Mouse (Mus musculus): ENCODE measurements around the gene Triobp. TPM values are rescaled to one million over a fixed set of nuclear protein-coding genes. Genes with fewer than 3 reads are reported as not detected.

The Triobp gene
- polyA plus RNA-seq, 1 experiment from 2014 or later: 42.0 TPM

- H3K27me3 ChIP-seq (replicated peaks): no peaks in the 10 kb centered on the region; the same call in 1 of the 2 replicates
- H3K4me1 ChIP-seq: peaks cover 32% of the 10 kb centered on the region
- 0 out of 2 replicates have a peak, but pooled peaks cover 4% of the 10 kb centered on the region for H3K36me3 ChIP-seq
- no peaks in the 10 kb centered on the region for H3K9me3 ChIP-seq
- H3K4me2 ChIP-seq (replicated peaks): peak overlapping the region; percentile 55
- no peak overlapping the region for H3K27ac ChIP-seq
- peak overlapping the region; percentile 44; the same call in 1 of the 2 replicates for H3K9ac ChIP-seq
- ATAC-seq (ENCODE audit: low FRiP score, low read depth): no peak
- WGBS: 23% methylated on average over 15 of the region's 15 CpGs
- peak overlapping the region; percentile 22 for H3K4me3 ChIP-seq
These were observed 20.3 kb upstream of the Triobp start for GRCm38 (mm10) chr15:78927021-78927787.

GRCm38 (mm10) chr15:78927788-78928457 lies 19.6 kb upstream of the Triobp start:
- Histone ChIP-seq H3K9ac (peak overlapping the region; percentile 44; the same call in 1 of the 2 replicates), H3K27ac (no peak overlapping the region), H3K4me2 (replicated peaks) (peak overlapping the region; percentile 55), H3K9me3 (no peaks in the 10 kb centered on the region), H3K4me1 (peaks cover 32% of the 10 kb centered on the region), H3K36me3 (0 out of 2 replicates have a peak, but pooled peaks cover 4% of the 10 kb centered on the region), H3K4me3 (peak overlapping the region; percentile 22), H3K27me3 (replicated peaks) (no peaks in the 10 kb centered on the region; the same call in 1 of the 2 replicates)
- ATAC-seq (ENCODE audit: low FRiP score, low read depth): peak; percentile 42; the same call in 1 of the 2 replicates
- WGBS: under 1% methylated on average over 35 of the region's 35 CpGs

- ATAC-seq (ENCODE audit: low FRiP score, low read depth): no peak
- Histone ChIP-seq H3K27ac (no peak overlapping the region), H3K4me3 (0 out of 2 replicates have a peak overlapping the region, but pooled peaks have one; percentile 0)
These were observed 19.0 kb upstream of the Triobp start for GRCm38 (mm10) chr15:78928539-78928938.

GRCm38 (mm10) chr15:78930192-78930706 lies 17.3 kb upstream of the Triobp start:
- no peak for ATAC-seq (ENCODE audit: low FRiP score, low read depth)
- no peak overlapping the region for H3K27ac ChIP-seq
- 94% methylated on average over 6 of the region's 6 CpGs for WGBS

More at GRCm38 (mm10) chr15:78928539-78928938, 19.0 kb upstream of the Triobp start:
- 0 out of 2 replicates have a peak, but pooled peaks cover 4% of the 10 kb centered on the region for H3K36me3 ChIP-seq
- WGBS: 48% methylated on average over 8 of the region's 8 CpGs
- peak overlapping the region; percentile 55 for H3K4me2 ChIP-seq (replicated peaks)
- H3K4me1 ChIP-seq: peaks cover 32% of the 10 kb centered on the region
- no peaks in the 10 kb centered on the region; the same call in 1 of the 2 replicates for H3K27me3 ChIP-seq (replicated peaks)
- H3K9ac ChIP-seq: 0 out of 2 replicates have a peak overlapping the region, but pooled peaks have one; percentile 44
- no peaks in the 10 kb centered on the region for H3K9me3 ChIP-seq

GRCm38 (mm10) chr15:78930801-78931426 lies 16.6 kb upstream of the Triobp start:
- no peaks in the 10 kb centered on the region; the same call in 1 of the 2 replicates for H3K27me3 ChIP-seq (replicated peaks)

More at GRCm38 (mm10) chr15:78930192-78930706, 17.3 kb upstream of the Triobp start:
- H3K27me3 ChIP-seq (replicated peaks): no peaks in the 10 kb centered on the region; the same call in 1 of the 2 replicates
- H3K4me3 ChIP-seq: no peak overlapping the region
- H3K4me1 ChIP-seq: peaks cover 33% of the 10 kb centered on the region
- no peaks in the 10 kb centered on the region for H3K9me3 ChIP-seq
- H3K9ac ChIP-seq: no peak overlapping the region
- H3K4me2 ChIP-seq (replicated peaks): no peak overlapping the region
- H3K36me3 ChIP-seq: 0 out of 2 replicates have a peak, but pooled peaks cover 4% of the 10 kb centered on the region

GRCm38 (mm10) chr15:78931577-78931976 lies 15.9 kb upstream of the Triobp start:
- 26% methylated on average over 3 of the region's 3 CpGs for WGBS
- Histone ChIP-seq H3K4me1 (peaks cover 32% of the 10 kb centered on the region), H3K4me2 (replicated peaks) (no peak overlapping the region), H3K9me3 (no peaks in the 10 kb centered on the region), H3K4me3 (no peak overlapping the region), H3K36me3 (peaks cover 7% of the 10 kb centered on the region; the same call in 1 of the 2 replicates), H3K27ac (no peak overlapping the region), H3K9ac (no peak overlapping the region), H3K27me3 (replicated peaks) (no peaks in the 10 kb centered on the region; the same call in 1 of the 2 replicates)
- no peak for ATAC-seq (ENCODE audit: low FRiP score, low read depth)

More at GRCm38 (mm10) chr15:78930801-78931426, 16.6 kb upstream of the Triobp start:
- Histone ChIP-seq H3K9ac (no peak overlapping the region), H3K4me2 (replicated peaks) (no peak overlapping the region), H3K9me3 (no peaks in the 10 kb centered on the region), H3K36me3 (0 out of 2 replicates have a peak, but pooled peaks cover 4% of the 10 kb centered on the region), H3K4me3 (no peak overlapping the region), H3K4me1 (peaks cover 33% of the 10 kb centered on the region), H3K27ac (no peak overlapping the region)
- 92% methylated on average over 7 of the region's 7 CpGs for WGBS
- ATAC-seq (ENCODE audit: low FRiP score, low read depth): no peak

GRCm38 (mm10) chr15:78934784-78935320 lies 12.7 kb upstream of the Triobp start, which contains the start of gene Nol12:
Gene Nol12 (plus strand): TSS chr15:78934933.
- Histone ChIP-seq H3K27me3 (replicated peaks) (no peaks in the 10 kb centered on the region), H3K4me1 (peaks cover 13% of the 10 kb centered on the region), H3K9ac (peak within 1 kb of the TSS; percentile 73), H3K36me3 (peaks cover 35% of the 10 kb centered on the region), H3K27ac (peak within 1 kb of the TSS; percentile 26; the same call in 1 of the 2 replicates), H3K4me3 (peak within 1 kb of the TSS; percentile 79), H3K9me3 (no peaks in the 10 kb centered on the region), H3K4me2 (replicated peaks) (peak within 1 kb of the TSS; percentile 79)
- peak; percentile 87 for ATAC-seq (ENCODE audit: low FRiP score, low read depth)
- under 1% methylated on average over 42 of the region's 42 CpGs for WGBS

- Histone ChIP-seq H3K4me2 (replicated peaks) (peak overlapping the region; percentile 79; the same call in 1 of the 2 replicates), H3K27me3 (replicated peaks) (no peaks in the 10 kb centered on the region)
These were observed 11.1 kb upstream of the Triobp start for GRCm38 (mm10) chr15:78936403-78936802.

GRCm38 (mm10) chr15:78937311-78937710 lies 10.2 kb upstream of the Triobp start:
- H3K9ac ChIP-seq: peak overlapping the region; percentile 3; the same call in 1 of the 2 replicates
- H3K4me3 ChIP-seq: no peak overlapping the region
- 87% methylated on average over 10 of the region's 10 CpGs for WGBS
- H3K4me2 ChIP-seq (replicated peaks): no peak overlapping the region
- H3K4me1 ChIP-seq: peaks cover 13% of the 10 kb centered on the region
- peaks cover 57% of the 10 kb centered on the region for H3K36me3 ChIP-seq
- ATAC-seq (ENCODE audit: low FRiP score, low read depth): no peak
- H3K27ac ChIP-seq: no peak overlapping the region
- H3K27me3 ChIP-seq (replicated peaks): no peaks in the 10 kb centered on the region
- no peaks in the 10 kb centered on the region for H3K9me3 ChIP-seq

More at GRCm38 (mm10) chr15:78936403-78936802, 11.1 kb upstream of the Triobp start:
- Histone ChIP-seq H3K9ac (no peak overlapping the region), H3K36me3 (peaks cover 51% of the 10 kb centered on the region), H3K4me3 (no peak overlapping the region), H3K4me1 (peaks cover 13% of the 10 kb centered on the region), H3K9me3 (no peaks in the 10 kb centered on the region), H3K27ac (no peak overlapping the region)
- 94% methylated on average over 12 of the region's 12 CpGs for WGBS
- no peak for ATAC-seq (ENCODE audit: low FRiP score, low read depth)

GRCm38 (mm10) chr15:78937963-78938362 lies 9.6 kb upstream of the Triobp start:
- Histone ChIP-seq H3K9me3 (no peaks in the 10 kb centered on the region), H3K27ac (no peak overlapping the region), H3K4me3 (no peak overlapping the region), H3K4me2 (replicated peaks) (no peak overlapping the region), H3K27me3 (replicated peaks) (no peaks in the 10 kb centered on the region), H3K4me1 (peaks cover 16% of the 10 kb centered on the region), H3K9ac (peak overlapping the region; percentile 3; the same call in 1 of the 2 replicates), H3K36me3 (peaks cover 57% of the 10 kb centered on the region)
- WGBS: 86% methylated on average over 2 of the region's 2 CpGs
- no peak for ATAC-seq (ENCODE audit: low FRiP score, low read depth)

- Histone ChIP-seq H3K4me1 (peaks cover 15% of the 10 kb centered on the region), H3K9ac (no peak overlapping the region), H3K4me3 (no peak overlapping the region), H3K27ac (no peak overlapping the region), H3K4me2 (replicated peaks) (no peak overlapping the region), H3K27me3 (replicated peaks) (no peaks in the 10 kb centered on the region), H3K36me3 (peaks cover 57% of the 10 kb centered on the region), H3K9me3 (no peaks in the 10 kb centered on the region)
- 95% methylated on average over 13 of the region's 13 CpGs for WGBS
- ATAC-seq (ENCODE audit: low FRiP score, low read depth): no peak
These were observed 7.2 kb upstream of the Triobp start for GRCm38 (mm10) chr15:78940325-78940724.
